Mouse (Mus musculus): ENCODE results near the gene Dpp6. TPM values are rescaled to one million over a fixed set of nuclear protein-coding genes. Genes with fewer than 3 reads are reported as not detected.
"Not testable (repeated sequence)": the region's sequence is repeated elsewhere in the genome, so short reads cannot be mapped to it uniquely, and the experiment has no call there.

The Dpp6 gene
- polyA plus RNA-seq, 1 experiment from 2014 or later = 15.0 TPM

DNA sequence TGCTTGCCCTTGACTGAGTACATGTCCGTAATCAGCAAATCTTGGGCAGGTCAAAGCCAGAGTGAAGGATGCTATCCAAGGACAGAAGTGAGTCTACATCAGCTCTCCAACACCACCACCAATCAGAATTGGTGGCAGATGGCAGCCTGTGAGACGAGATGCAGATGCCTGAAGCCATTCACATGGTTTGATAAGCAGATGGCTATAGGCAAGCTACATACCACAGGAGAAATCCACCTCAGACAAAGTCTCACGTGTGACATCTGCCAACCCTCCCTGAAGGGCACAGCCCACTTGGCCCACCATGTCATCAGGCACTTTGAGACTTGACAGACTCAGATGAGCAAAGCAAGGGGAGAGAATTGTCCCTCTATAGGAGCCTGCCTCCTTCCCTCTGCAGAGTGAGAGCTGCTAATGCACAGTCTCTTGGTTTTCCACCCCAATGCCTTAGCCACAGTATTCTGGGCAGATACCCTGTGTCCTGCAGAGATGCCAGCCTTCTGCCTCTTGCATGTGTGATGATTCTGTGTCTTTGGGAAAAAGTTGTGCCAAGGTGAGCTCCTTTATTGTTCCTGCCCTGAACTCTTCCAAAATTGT lies 607.6 kb downstream of the Dpp6 start:
- Histone ChIP-seq H3K27ac (no peak overlapping the region), H3K9me3 (no peaks in the 10 kb centered on the region), H3K9ac (no peak overlapping the region), H3K4me3 (replicated peaks) (no peak overlapping the region), H3K4me1 (no peaks in the 10 kb centered on the region), H3K36me3 (replicated peaks) (no peaks in the 10 kb centered on the region), H3K4me2 (no peak overlapping the region), H3K27me3 (no peaks in the 10 kb centered on the region)
- no peak for ATAC-seq (ENCODE audit: low FRiP score)
- 84% methylated on average over 3 of the region's 3 CpGs for WGBS

DNA sequence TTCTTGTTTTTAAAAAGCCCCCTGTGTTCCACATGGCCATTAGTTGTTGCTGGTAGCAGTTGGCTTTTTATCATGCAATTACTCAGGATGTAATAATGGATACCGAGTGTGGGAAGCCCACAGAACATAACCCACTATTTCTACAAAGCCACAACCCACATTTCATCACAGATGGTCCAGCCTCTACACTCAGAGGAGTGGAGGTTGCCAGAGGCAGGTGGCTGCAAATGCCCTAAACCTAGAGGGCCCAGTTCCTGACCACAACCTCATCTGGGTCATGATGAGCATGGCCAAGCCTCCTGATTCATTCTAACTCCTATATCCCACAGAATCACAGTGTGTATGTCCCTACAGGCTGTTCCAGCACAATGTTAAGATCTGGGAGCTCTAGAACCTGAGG lies 609.2 kb downstream of the Dpp6 start:
- Histone ChIP-seq H3K27ac (no peak overlapping the region), H3K4me2 (no peak overlapping the region), H3K4me1 (no peaks in the 10 kb centered on the region), H3K9me3 (no peaks in the 10 kb centered on the region), H3K27me3 (no peaks in the 10 kb centered on the region), H3K9ac (no peak overlapping the region), H3K36me3 (replicated peaks) (no peaks in the 10 kb centered on the region), H3K4me3 (replicated peaks) (no peak overlapping the region)
- no peak for ATAC-seq (ENCODE audit: low FRiP score)
- 90% methylated on average over 1 of the region's 1 CpGs for WGBS

DNA sequence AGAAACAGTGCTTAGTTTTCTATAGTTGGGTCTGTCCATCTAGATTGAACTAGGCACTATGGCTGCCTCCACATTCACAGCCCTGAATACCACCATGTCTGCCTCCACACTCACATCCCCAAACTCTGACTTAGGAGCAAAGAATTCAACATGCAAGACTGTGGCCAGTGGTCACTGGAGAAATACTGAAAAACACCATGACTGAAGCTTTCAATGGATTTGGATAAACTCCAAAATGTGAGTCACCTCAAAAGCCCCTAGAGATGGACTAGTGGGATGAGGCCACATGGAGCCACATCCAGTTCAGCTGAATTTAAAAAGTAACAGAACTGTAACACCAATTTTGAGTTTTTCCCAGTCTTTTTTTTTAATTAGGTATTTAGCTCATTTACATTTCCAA lies 616.6 kb downstream of the Dpp6 start:
- Histone ChIP-seq H3K9ac (no peak overlapping the region), H3K9me3 (no peaks in the 10 kb centered on the region), H3K27ac (no peak overlapping the region), H3K27me3 (no peaks in the 10 kb centered on the region), H3K4me3 (replicated peaks) (no peak overlapping the region), H3K4me2 (no peak overlapping the region), H3K36me3 (replicated peaks) (no peaks in the 10 kb centered on the region), H3K4me1 (no peaks in the 10 kb centered on the region)
- no peak for ATAC-seq (ENCODE audit: low FRiP score)

DNA sequence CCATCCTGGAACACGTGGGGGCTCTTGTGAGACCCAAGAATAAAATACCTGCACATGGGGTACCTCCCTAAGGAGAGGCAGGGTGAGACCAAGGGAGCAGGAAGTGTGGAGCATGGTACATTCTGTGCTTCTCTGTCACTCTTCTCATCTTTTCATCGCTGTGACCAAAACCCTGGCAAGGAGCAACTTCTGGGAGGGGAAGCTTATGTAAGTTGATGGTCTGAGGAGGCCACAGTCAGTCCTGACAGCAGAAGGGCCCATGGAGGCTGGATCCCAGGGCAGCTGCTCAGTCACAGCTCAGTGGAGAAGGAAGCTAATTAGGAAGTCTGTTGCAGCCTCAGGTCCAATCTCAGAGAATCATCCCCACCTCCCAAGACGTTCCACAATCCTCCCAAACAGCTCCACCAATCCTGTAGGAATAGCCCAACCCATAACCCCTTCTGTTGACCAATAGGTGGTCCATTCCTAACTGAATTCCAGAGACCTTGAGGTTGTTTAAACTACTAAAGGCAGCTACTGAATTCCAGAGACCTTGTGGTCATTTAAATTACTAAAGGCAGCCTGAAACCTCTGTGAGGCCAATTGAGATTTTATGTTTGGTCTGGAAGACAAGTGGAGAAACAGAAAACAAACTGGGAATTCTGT lies 636.3 kb downstream of the Dpp6 start:
- no peak overlapping the region for H3K9ac ChIP-seq
- H3K9me3 ChIP-seq = no peaks in the 10 kb centered on the region
- H3K36me3 ChIP-seq (replicated peaks) = no peaks in the 10 kb centered on the region
- ATAC-seq (ENCODE audit: low FRiP score) = no peak
- WGBS = 42% methylated on average over 3 of the region's 3 CpGs
- H3K4me1 ChIP-seq = no peaks in the 10 kb centered on the region
- no peak overlapping the region for H3K27ac ChIP-seq
- H3K4me3 ChIP-seq (replicated peaks) = no peak overlapping the region
- no peak overlapping the region for H3K4me2 ChIP-seq
- no peaks in the 10 kb centered on the region for H3K27me3 ChIP-seq

DNA sequence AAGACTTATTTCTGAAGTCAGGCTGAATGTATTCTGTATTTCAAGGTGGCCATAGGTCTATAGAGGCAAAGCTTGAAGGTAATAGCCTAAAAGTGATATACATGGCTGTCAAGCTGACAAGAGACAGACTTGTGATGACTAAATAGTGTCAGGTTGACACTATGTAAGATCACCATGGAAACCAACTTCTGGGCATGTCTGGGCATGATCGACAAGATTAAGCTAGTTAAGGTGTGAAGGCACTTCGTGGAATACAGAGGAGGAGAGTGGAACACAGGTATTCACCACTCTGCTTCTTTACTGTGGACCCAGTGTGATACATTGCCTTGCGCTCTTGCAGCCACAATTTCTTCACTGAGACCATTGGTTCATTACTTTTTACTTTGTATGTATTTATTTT lies 637.4 kb downstream of the Dpp6 start:
- WGBS = 79% methylated on average over 3 of the region's 3 CpGs
- H3K27me3 ChIP-seq = no peaks in the 10 kb centered on the region
- H3K9ac ChIP-seq = no peak overlapping the region
- H3K9me3 ChIP-seq = no peaks in the 10 kb centered on the region
- no peaks in the 10 kb centered on the region for H3K4me1 ChIP-seq
- no peak for ATAC-seq (ENCODE audit: low FRiP score)
- no peak overlapping the region for H3K27ac ChIP-seq
- H3K36me3 ChIP-seq (replicated peaks) = no peaks in the 10 kb centered on the region
- no peak overlapping the region for H3K4me2 ChIP-seq
- H3K4me3 ChIP-seq (replicated peaks) = no peak overlapping the region

DNA sequence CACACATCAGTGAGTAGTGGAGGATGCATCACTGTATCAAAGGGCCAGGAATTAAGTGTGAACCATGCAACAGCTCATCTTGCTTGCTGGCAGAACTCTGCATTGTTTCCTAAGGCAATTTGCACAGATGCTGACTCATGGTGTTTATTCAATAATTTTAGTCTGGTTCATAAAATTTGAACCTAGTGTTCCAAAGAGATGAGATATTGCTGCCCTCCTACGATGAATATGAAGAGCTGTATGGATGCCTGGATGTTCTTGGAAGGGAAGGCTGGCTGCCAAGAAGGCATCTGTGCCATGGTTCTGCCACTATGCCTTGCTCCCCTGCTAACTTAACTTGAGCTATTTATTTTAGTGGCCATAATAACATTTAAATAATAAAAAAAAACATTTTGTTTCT lies 640.0 kb downstream of the Dpp6 start:
- Histone ChIP-seq H3K9ac (no peak overlapping the region), H3K36me3 (replicated peaks) (no peaks in the 10 kb centered on the region), H3K4me3 (replicated peaks) (no peak overlapping the region), H3K27me3 (no peaks in the 10 kb centered on the region), H3K4me1 (no peaks in the 10 kb centered on the region), H3K27ac (no peak overlapping the region), H3K9me3 (no peaks in the 10 kb centered on the region), H3K4me2 (no peak overlapping the region)
- WGBS = 93% methylated on average over 1 of the region's 1 CpGs
- no peak for ATAC-seq (ENCODE audit: low FRiP score)

DNA sequence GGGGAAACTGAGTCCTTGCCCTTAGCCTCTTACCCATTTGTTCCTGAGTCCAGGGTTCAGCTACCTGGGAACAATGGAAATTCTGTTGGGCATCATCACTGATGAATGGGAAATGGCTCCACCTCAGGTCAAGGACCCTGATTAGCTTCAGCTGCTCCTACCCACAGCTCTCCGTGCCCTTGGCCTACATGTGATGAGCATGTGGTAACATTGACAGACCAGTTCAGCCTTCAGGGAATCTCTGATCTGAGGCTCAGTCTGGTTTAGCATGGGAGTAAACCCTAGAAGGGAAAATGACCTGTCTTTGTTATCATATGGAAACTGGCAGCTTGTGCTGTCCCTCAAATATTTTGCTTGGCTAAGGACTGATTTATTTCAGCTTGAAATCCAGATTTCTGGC lies 640.7 kb downstream of the Dpp6 start:
- no peak for ATAC-seq (ENCODE audit: low FRiP score)
- Histone ChIP-seq H3K27me3 (no peaks in the 10 kb centered on the region), H3K4me1 (no peaks in the 10 kb centered on the region), H3K4me2 (no peak overlapping the region), H3K9me3 (no peaks in the 10 kb centered on the region), H3K9ac (no peak overlapping the region), H3K27ac (no peak overlapping the region), H3K4me3 (replicated peaks) (no peak overlapping the region), H3K36me3 (replicated peaks) (no peaks in the 10 kb centered on the region)
- WGBS = 71% methylated on average over 1 of the region's 1 CpGs

DNA sequence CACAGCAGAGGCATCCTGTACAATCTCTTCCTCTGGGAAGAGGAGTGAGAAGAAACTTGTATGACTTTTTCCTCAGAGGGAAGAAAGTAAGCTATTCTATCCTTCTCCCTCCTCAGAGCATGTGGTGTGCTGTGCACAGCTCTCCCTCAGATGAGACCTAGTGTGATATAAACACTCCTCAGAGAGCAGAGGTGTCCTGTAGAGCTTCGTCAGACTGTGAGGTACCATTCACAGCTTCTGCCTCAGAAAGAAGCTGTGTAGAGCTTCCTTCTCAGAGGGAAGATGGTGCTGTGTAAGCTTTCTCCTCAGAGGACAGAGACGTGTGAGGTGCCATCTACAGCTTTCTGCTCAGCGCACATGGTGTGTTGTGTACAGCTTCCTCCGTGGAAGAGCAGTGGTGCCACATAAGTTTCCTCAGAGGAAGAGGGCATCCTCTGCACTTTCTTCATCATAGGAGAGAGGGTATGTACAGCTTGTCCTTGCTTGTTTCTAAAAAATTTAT lies 658.0 kb downstream of the Dpp6 start:
- WGBS = 79% methylated on average over 4 of the region's 4 CpGs
- no peak for ATAC-seq (ENCODE audit: low FRiP score)

DNA sequence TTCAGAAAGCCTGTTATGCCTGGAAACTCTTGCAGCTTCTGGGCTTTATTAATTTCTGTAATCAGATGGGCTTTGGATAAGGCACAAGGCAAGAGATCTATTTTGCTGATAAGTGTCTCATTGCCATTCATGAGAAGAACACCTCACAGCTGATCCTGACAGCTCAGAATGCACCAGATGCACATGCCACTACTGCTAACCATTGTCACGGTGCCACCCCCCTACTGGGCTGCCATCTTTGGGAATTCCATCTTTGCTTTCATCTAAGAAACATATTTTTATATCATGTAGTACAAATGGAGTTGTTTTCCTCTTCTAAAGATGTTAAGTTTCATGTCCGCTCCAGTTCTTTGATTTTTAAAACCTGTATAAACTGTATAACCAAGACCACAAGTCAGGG lies 664.7 kb downstream of the Dpp6 start:
- Histone ChIP-seq H3K9ac (no peak overlapping the region), H3K4me1 (0 out of 2 replicates have a peak, but pooled peaks cover 2% of the 10 kb centered on the region), H3K9me3 (no peaks in the 10 kb centered on the region), H3K36me3 (replicated peaks) (no peaks in the 10 kb centered on the region), H3K27me3 (no peaks in the 10 kb centered on the region), H3K4me2 (no peak overlapping the region), H3K27ac (no peak overlapping the region), H3K4me3 (replicated peaks) (no peak overlapping the region)
- no peak for ATAC-seq (ENCODE audit: low FRiP score)
- 81% methylated on average over 2 of the region's 2 CpGs for WGBS

More for the DNA sequence above, 658.0 kb downstream of the Dpp6 start:
- H3K9ac ChIP-seq = no peak overlapping the region
- H3K4me3 ChIP-seq (replicated peaks) = no peak overlapping the region
- no peaks in the 10 kb centered on the region for H3K4me1 ChIP-seq
- no peaks in the 10 kb centered on the region for H3K36me3 ChIP-seq (replicated peaks)
- H3K27ac ChIP-seq = no peak overlapping the region
- no peaks in the 10 kb centered on the region for H3K9me3 ChIP-seq
- H3K27me3 ChIP-seq = no peaks in the 10 kb centered on the region
- no peak overlapping the region for H3K4me2 ChIP-seq

DNA sequence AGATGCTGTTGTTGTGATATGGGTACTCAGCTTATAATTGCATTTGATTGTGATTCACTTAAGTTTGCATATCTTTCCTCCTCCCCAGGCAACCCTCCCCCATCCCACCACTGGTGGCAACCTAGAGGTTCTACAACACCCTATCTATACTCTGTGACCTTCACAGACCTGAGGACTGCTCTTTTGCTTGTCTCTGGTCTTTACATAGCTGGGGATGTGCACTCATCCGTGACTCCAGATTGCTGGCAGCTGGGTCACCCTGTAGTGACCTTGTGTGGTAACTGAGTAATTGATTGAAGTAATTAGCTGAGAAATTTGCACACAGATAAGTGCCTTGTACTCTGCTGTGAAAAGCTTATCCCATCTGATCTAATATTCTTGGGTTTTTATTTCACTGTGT lies 669.1 kb downstream of the Dpp6 start:
- WGBS = 37% methylated on average over 1 of the region's 1 CpGs
- Histone ChIP-seq H3K27ac (no peak overlapping the region), H3K27me3 (no peaks in the 10 kb centered on the region), H3K4me2 (no peak overlapping the region), H3K36me3 (replicated peaks) (no peaks in the 10 kb centered on the region), H3K4me1 (0 out of 2 replicates have a peak, but pooled peaks cover 2% of the 10 kb centered on the region), H3K4me3 (replicated peaks) (no peak overlapping the region), H3K9me3 (no peaks in the 10 kb centered on the region), H3K9ac (no peak overlapping the region)
- ATAC-seq (ENCODE audit: low FRiP score) = no peak

DNA sequence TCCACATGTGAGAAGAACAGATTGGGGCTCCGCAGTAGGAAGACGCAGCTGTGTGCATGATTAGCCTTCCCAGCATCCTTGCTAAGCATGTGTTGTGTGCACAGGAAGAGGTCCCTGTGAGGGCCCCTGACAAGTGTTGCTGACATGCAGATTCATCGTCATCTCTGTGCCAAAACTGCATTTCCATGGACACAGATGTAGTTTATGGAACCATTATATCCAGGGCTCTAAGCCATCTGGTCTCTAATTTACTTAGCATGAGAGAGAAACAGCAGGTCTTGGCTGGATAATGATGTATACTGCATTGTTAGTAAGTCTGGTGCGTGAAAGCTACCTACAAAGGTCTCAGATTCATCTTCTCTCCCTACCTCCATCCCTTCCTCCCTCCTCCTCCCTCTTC lies 673.9 kb downstream of the Dpp6 start:
- Histone ChIP-seq H3K4me3 (replicated peaks) (no peak overlapping the region), H3K27me3 (no peaks in the 10 kb centered on the region), H3K9me3 (no peaks in the 10 kb centered on the region), H3K4me1 (0 out of 2 replicates have a peak, but pooled peaks cover 2% of the 10 kb centered on the region), H3K4me2 (no peak overlapping the region), H3K36me3 (replicated peaks) (no peaks in the 10 kb centered on the region), H3K27ac (no peak overlapping the region), H3K9ac (no peak overlapping the region)
- 83% methylated on average over 4 of the region's 4 CpGs for WGBS
- ATAC-seq (ENCODE audit: low FRiP score) = no peak

DNA sequence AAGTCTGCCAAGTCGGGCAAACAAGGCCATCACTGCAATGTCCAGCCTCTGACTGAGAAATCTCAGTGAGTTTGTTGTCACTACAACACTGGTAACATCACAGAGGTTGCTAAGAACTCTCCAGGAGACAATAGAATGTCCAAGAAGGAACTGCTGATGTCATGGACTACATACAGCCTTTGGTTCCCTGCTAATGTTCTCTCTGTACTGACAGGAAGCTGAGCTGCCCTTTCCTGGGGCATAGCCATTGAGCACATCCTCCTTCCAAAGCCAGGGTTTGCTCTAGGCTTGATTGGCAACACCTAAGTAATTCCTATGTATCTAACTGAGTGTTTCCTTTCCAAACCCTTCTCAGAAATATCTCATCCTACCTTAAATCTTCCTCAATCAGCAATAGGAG lies 684.3 kb downstream of the Dpp6 start, which contains the start of gene Speer4b:
Speer4b (minus strand) TSS at position 101 of the 400 bp plus-strand sequence.
- not testable (repeated sequence) for H3K4me1 ChIP-seq; H3K4me2 ChIP-seq; H3K36me3 ChIP-seq (replicated peaks); H3K27me3 ChIP-seq; H3K9ac ChIP-seq; H3K27ac ChIP-seq; H3K4me3 ChIP-seq (replicated peaks); H3K9me3 ChIP-seq; ATAC-seq (ENCODE audit: low FRiP score)
- WGBS = 55% methylated on average over 1 of the region's 1 CpGs

DNA sequence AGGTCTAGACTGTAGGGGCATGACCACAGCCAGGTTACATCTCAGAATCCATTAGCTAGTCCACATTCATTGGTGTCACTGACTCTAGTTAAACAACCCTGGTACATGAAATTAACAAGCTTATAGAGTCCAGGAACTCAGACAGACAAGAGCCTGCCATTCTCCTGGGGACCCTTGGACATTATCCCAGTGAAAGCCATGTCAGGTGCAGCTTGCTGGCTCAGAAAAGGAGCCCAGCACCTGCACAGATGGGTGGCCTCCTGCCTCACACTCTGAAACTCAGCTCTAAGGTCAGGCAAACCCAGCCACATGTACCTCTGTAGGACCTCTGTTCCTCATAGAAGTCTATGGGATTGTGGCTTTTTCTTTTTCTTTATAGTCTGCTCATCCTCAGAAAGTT lies 701.7 kb downstream of the Dpp6 start:
- H3K4me1 ChIP-seq = no peaks in the 10 kb centered on the region
- no peak overlapping the region for H3K27ac ChIP-seq
- no peak overlapping the region for H3K4me2 ChIP-seq
- H3K27me3 ChIP-seq = no peaks in the 10 kb centered on the region
- no peaks in the 10 kb centered on the region for H3K9me3 ChIP-seq
- ATAC-seq (ENCODE audit: low FRiP score) = no peak
- H3K9ac ChIP-seq = no peak overlapping the region
- no peak overlapping the region for H3K4me3 ChIP-seq (replicated peaks)
- H3K36me3 ChIP-seq (replicated peaks) = no peaks in the 10 kb centered on the region
